Mouse (Mus musculus): ENCODE measurements at regions not wholly inside any gene's neighbourhood (a gene's known extent, or its start where the extent isn't known, plus 50 kb on each side); places are given as distances from the start of the nearest gene placed in this dataset.

GRCm38 (mm10) chr8:115830012-115830662, 122.5 kb upstream of the Maf start:
- DNase-seq (ENCODE audit: low spot score in 2 of 2): no peak

DNA sequence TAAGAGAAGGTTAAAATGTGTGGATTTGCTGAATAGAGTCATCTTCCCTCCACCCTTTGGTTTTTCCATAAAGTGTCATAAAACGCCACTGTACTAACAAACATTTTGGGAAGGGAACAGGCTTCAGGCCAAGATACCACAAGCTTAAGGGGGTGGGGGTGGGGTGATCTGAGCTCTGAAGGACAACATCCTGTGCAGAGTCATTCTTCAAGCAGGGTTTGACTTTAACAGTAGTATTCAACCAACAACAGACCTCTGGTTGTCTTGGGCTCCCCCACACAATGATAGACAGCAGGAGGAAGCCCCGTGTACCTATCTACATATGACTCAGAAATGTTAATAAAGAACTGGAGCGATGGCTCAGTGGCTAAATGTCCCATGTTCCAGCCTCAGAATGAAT, 118.9 kb upstream of the Maf start:
- no peak for DNase-seq (ENCODE audit: low spot score in 2 of 2)

- DNase-seq (ENCODE audit: low spot score in 2 of 2): no peak
These were observed 118.4 kb upstream of the Maf start for GRCm38 (mm10) chr8:115825899-115826502.

- DNase-seq (ENCODE audit: low spot score in 2 of 2): no peak
These were observed 116.8 kb upstream of the Maf start for GRCm38 (mm10) chr8:115824478-115824785.

DNA sequence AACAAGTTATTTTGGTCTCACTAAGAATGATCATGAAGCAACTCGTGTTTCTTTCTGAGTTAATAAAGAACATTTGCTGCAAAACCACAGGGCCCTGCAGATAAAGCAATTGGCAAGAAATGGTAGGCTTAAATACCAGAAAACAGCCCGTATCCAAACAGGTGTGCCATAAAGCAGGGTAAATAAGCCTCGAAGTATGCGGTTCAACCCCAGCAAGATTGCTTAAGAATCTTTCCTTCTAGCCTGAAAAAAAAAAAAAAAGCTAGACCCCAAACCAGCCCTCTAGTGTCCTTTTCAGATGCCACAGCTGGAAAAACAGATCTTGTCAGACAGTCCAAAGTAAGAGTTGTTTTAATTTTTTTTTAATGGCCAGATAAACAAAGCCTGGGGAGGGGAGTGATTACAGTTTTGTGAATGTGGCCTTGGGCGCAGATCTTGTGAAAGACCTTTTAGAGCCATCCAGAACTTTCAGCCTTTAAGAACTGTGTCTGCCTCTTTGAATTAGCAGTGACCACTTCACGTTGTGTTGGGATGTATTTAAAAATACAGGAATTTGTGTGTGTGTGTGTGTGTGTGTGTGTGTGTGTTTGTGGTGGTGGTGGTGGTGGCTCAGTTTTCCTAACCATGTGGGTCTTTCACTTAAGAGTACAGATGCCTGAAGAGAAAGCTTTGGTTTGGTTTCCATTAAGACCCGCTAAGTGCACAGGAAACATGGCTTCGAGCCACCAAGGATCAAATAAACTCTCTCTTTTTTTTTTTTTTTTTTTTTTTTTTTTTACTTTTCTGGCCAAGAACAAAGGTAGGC, 116.3 kb upstream of the Maf start:
- no peak for DNase-seq (ENCODE audit: low spot score in 2 of 2)

DNA sequence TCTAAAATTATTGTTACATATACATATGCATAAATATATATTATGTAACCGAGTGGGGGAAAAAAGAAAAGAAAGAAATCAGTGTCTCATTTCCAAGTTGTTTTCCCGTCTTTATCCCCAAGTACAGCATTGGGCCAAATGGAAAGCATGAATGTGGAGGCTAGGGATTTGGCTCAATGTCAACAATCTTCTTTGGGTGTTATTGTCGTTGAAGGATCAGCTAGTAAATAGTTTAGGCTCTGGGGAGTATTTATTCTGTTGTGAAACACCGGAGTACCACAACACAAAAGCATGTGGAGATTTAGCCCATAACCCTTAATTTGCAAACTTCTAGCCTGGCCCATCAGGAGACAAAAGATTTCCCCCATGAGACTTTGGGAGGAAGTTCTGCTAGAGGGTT, 105.8 kb upstream of the Maf start:
- DNase-seq (ENCODE audit: low spot score in 2 of 2): no peak

DNA sequence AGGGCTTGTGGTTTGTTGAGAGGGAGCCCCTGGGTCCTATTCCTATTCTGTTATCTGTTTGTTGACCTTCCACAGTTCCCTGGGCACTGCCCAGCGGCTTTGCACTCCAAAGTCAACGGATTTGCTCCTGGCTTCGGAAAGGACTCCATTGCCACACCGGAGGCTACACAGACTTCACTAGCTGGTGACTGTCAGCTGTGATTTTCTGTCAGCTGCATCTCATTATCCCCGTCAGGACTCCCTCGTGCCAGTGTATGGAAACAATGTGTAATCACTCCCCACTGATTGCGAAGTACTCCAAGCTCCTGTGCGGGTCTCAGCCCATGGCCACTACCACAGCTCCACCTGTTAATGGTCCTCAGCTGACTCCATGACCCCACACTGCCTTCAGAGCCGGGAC, 99.0 kb upstream of the Maf start:
- DNase-seq (ENCODE audit: low spot score in 2 of 2): no peak

DNA sequence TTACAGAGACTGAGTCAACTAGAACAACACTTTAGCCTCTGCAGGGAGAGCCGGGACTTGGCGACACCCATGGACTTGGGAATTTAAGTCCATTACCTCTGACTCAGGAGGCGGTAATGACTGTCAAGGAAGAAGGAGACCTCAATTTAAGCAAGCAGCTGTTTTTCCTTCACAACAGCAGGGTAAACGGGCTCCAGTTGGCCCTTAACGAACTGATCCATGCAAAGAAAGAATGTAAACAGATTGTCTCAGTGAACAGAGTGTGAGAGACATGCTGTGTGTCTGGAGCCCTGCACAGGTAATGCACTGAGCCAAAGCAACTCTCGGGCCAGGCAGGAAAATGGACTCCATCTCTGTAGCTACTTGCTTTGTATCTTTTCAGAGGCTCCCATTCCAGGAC, 98.5 kb upstream of the Maf start:
- no peak for DNase-seq (ENCODE audit: low spot score in 2 of 2)

GRCm38 (mm10) chr8:115793587-115793986, 86.0 kb upstream of the Maf start:
- no peak for DNase-seq (ENCODE audit: low spot score in 2 of 2)

GRCm38 (mm10) chr8:115788421-115788820, 80.8 kb upstream of the Maf start:
- DNase-seq (ENCODE audit: low spot score in 2 of 2): no peak

GRCm38 (mm10) chr8:115786185-115786584, 78.6 kb upstream of the Maf start:
- no peak for DNase-seq (ENCODE audit: low spot score in 2 of 2)

DNA sequence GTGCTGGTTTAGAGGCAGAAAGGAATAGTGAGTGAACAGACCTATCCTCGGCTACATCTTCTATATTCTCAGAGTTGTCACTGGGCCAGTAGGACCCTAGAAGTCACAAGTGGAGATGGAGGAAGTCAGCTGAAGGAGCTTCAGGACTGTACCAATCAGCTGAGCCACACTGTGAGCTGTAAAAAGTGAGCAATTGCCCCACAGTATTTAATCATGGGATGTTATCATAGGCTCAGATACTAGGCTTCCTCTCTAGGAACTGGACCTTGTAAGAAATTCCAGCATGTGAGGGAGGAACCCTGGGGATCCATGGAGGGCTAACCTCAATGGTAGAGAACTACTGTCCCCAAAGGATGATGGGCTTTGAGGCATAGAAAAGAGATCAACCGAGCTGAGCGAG, 78.2 kb upstream of the Maf start:
- no peak for DNase-seq (ENCODE audit: low spot score in 2 of 2)

- no peak for DNase-seq (ENCODE audit: low spot score in 2 of 2)
These were observed 75.8 kb upstream of the Maf start for GRCm38 (mm10) chr8:115783364-115783763.

GRCm38 (mm10) chr8:115778433-115778832, 70.8 kb upstream of the Maf start:
- no peak for DNase-seq (ENCODE audit: low spot score in 2 of 2)

GRCm38 (mm10) chr8:115771060-115771459, 63.5 kb upstream of the Maf start:
- no peak for DNase-seq (ENCODE audit: low spot score in 2 of 2)

GRCm38 (mm10) chr8:115768631-115769030, 61.0 kb upstream of the Maf start:
- DNase-seq (ENCODE audit: low spot score in 2 of 2): no peak

GRCm38 (mm10) chr8:115766218-115766898, 58.8 kb upstream of the Maf start:
- peak; percentile 29 to 31 for DNase-seq (ENCODE audit: low spot score in 2 of 2)

GRCm38 (mm10) chr8:115764551-115764950, 57.0 kb upstream of the Maf start:
- DNase-seq (ENCODE audit: low spot score in 2 of 2): no peak

- no peak for DNase-seq (ENCODE audit: low spot score in 2 of 2)
These were observed 50.4 kb upstream of the Maf start for GRCm38 (mm10) chr8:115758011-115758410.

All from frontal cortex, postnatal 36 days (tissue).